In genomic region chr12:78977078-78977477, GRCm38 (mm10) we compare ENCODE assay signal across 29 mouse cellular contexts. TPM values are rescaled to one million over a fixed set of nuclear protein-coding genes. Genes with fewer than 3 reads are reported as not detected.
DNase-seq lines count a peak whose midpoint lies in the region; TF ChIP-seq lines count a peak whose summit lies in the region.
"Had no signal": no experiment of that assay in that cellular context is flagged by ENCODE, and none has a peak within 500 bp of the region (broad histone marks: within the 10 kb centered on the region; RNA-seq: fewer than 3 reads in every experiment).

No protein-coding gene starts in this region.

- DNase-seq in gastrocnemius, adult 2 months, result no peak
- DNase-seq in gastrocnemius, postnatal 25 days, result no peak
- DNase-seq in adipocyte (ENCODE audit: low spot score), result peak; percentile 11
- peak; percentile 45 for DNase-seq in adrenal gland, adult 8-10 months
- DNase-seq in gonadal fat pad, adult 2 months (ENCODE audit: low read depth), result peak; percentile 94
- no peak for DNase-seq in midbrain, embryonic 10.5 days (ENCODE audit: low spot score)
- no peak for DNase-seq in T-cell, adult 2 months (ENCODE audit: low spot score)
- DNase-seq: B cell, adult 2 months; cerebellum, adult 18-20 months; cerebellum, postnatal 25 days; heart, postnatal 10 days; kidney, adult 8-10 months; kidney, postnatal 4 days; liver, postnatal 0 days; lung, postnatal 4 days; retina, postnatal 1 day; right cerebral cortex, postnatal 14 days; spleen, adult 18-20 months; thymus, postnatal 14 days had no signal

- intact Hi-C loops in gastrocnemius, adult 2 months (cut with DNase I), result no loop called here

- WGBS in midbrain, embryonic 10.5 days, result 83% methylated on average over 4 of the region's 4 CpGs

- H3K4me1 ChIP-seq in midbrain, embryonic 10.5 days, result no peaks in the 10 kb centered on the region
- H3K4me1 ChIP-seq: embryonic facial prominence, embryonic 15.5 days; forebrain, embryonic 13.5 days; hindbrain, embryonic 15.5 days; limb, embryonic 13.5 days; midbrain, embryonic 13.5 days; neural tube, embryonic 13.5 days had no signal

- no peaks in the 10 kb centered on the region for H3K9me3 ChIP-seq in midbrain, embryonic 10.5 days (replicated peaks)
- H3K9me3 ChIP-seq: embryonic facial prominence, embryonic 10.5 days; embryonic facial prominence, embryonic 15.5 days; forebrain, embryonic 13.5 days; hindbrain, embryonic 15.5 days; limb, embryonic 13.5 days; megakaryocyte, embryonic 14.5 days; midbrain, embryonic 13.5 days; neural tube, embryonic 13.5 days had no signal

- no peaks in the 10 kb centered on the region for H3K27me3 ChIP-seq in midbrain, embryonic 10.5 days (ENCODE audit: low read depth, poor library complexity, severe bottlenecking)
- H3K27me3 ChIP-seq: embryonic facial prominence, embryonic 15.5 days; forebrain, embryonic 13.5 days; heart, embryonic 13.5 days; hindbrain, embryonic 15.5 days; limb, embryonic 13.5 days; megakaryocyte, embryonic 14.5 days; midbrain, embryonic 13.5 days; neural tube, embryonic 13.5 days had no signal

- H3K27ac ChIP-seq in gastrocnemius, adult 2 months, result peak overlapping the region; percentile 81
- H3K27ac ChIP-seq in midbrain, embryonic 10.5 days (replicated peaks), result no peak overlapping the region
- H3K27ac ChIP-seq: embryonic facial prominence, embryonic 10.5 days; embryonic facial prominence, embryonic 15.5 days; forebrain, embryonic 13.5 days; heart, embryonic 13.5 days; hindbrain, embryonic 15.5 days; kidney, postnatal 0 days; limb, embryonic 13.5 days; midbrain, embryonic 13.5 days; neural tube, embryonic 13.5 days had no signal

- no peak overlapping the region for H3K4me3 ChIP-seq in gastrocnemius, adult 2 months
- no peak overlapping the region for H3K4me3 ChIP-seq in midbrain, embryonic 10.5 days
- H3K4me3 ChIP-seq: embryonic facial prominence, embryonic 10.5 days; embryonic facial prominence, embryonic 15.5 days; forebrain, embryonic 13.5 days; heart, embryonic 13.5 days; hindbrain, embryonic 15.5 days; limb, embryonic 13.5 days; midbrain, embryonic 13.5 days; neural tube, embryonic 13.5 days had no signal

- H3K36me3 ChIP-seq in midbrain, embryonic 10.5 days, result no peaks in the 10 kb centered on the region
- H3K36me3 ChIP-seq: embryonic facial prominence, embryonic 10.5 days; embryonic facial prominence, embryonic 15.5 days; heart, embryonic 13.5 days; limb, embryonic 13.5 days had no signal

- no peak for TF ChIP-seq CTCF in gastrocnemius, adult 2 months (IDR thresholded peaks at IDR 0.05)

RNA-seq across cellular contexts. Expression of gene Tmem229b, which starts 30.3 kb away (rescaled TPM):
- total RNA-seq in gastrocnemius, adult 2 months (2021), result 1 to 10 TPM; 4.6 to 8.6 TPM
- 1 to 10 TPM; 8.5 to 9.5 TPM for total RNA-seq in gastrocnemius, postnatal 25 days (2021)
- 10 to 100 TPM in 2 of 4 experiments, 1 to 10 TPM in 2; 6.8 to 19.5 (median 11.7) TPM for total RNA-seq in adrenal gland, adult 8-10 months (2022)
- polyA plus RNA-seq in gonadal fat pad, adult 2 months (2012; rRNA removed), result 27.4 and 34.8 TPM in 2 replicates
- 5.3 and 6.1 TPM in 2 replicates for polyA plus RNA-seq in midbrain, embryonic 10.5 days (2016; fragmentation: Nextera tagmentation; extraction: Ambion mirVana)

RNA-seq across cellular contexts. Expression of gene Plekhh1, which starts 51.9 kb away (rescaled TPM):
- total RNA-seq in gastrocnemius, adult 2 months (2021), result 1 to 10 TPM; 1.1 to 1.3 TPM
- total RNA-seq in gastrocnemius, postnatal 25 days (2021), result 1 to 10 TPM; 1.3 to 2.3 TPM
- 1 to 10 TPM; 2.6 to 6.1 (median 4.3) TPM for total RNA-seq in adrenal gland, adult 8-10 months (2022)
- polyA plus RNA-seq in gonadal fat pad, adult 2 months (2012; rRNA removed), result 14.9 and 15.1 TPM in 2 replicates
- polyA plus RNA-seq in midbrain, embryonic 10.5 days (2016; fragmentation: Nextera tagmentation; extraction: Ambion mirVana), result 7.9 and 8.4 TPM in 2 replicates

Comparison
In these comparisons a context has a peak if more than half of its experiments do, and no peak if none do; other contexts are left out.
1. DNase-seq: peak in adipocyte (single experiment), adrenal gland, adult 8-10 months (single experiment) and gonadal fat pad, adult 2 months (single experiment); none in gastrocnemius, adult 2 months (single experiment), gastrocnemius, postnatal 25 days (single experiment), midbrain, embryonic 10.5 days (single experiment) and T-cell, adult 2 months (single experiment).